Mouse (Mus musculus): ENCODE results near the gene Nppa. TPM values are rescaled to one million over a fixed set of nuclear protein-coding genes. Genes with fewer than 3 reads are reported as not detected.

Gene Nppa
- polyA plus RNA-seq, 1 experiment: 0.58 TPM

DNA sequence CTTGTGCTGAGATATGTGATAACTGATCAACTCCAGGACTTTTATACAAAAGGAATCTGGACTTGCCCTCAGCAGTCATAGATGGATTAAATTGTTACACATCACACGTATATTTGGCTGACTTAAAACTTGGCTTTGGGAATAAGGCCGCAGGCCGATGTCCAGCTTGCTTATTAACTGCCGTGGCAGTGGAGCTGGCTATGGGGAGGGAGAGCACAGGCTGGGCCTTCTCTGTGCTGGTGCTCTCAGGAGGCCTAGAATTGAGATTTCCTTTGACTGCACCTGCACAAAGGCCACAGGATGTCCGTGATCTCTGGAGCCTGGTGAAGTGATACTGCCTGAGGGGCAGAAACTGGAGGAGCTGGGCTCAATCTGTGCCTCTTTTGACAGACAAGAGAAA, 30.0 kb downstream of the Nppa start:
- no peaks in the 10 kb centered on the region for H3K36me3 ChIP-seq (ENCODE audit: control insufficient read depth, insufficient read depth, low read length)

DNA sequence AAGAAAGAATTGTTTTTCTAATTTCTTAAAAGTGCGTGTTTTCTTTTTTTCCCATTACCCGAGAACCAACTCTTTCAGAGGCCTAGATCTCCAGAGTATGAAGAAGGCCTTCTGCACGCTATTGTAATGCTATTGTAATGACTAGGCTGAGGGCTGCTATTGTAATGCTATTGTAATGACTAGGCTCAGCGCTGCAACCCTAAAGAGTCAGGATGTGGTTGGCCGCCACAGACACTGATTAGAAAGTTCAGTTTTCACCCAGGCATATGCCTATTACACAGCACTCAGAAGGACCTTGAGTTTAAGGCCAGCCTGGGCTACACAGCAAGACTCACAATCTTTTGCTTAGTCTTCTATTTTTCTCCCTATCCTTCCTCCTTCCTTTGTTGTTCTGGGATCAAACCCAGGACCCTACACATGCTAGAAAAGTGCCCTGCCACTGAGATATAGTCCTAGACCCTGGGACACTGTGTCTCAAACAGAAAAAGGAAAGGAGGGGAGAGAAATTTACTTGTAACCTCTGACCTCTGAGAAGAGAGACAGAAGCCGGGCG, 33.4 kb downstream of the Nppa start:
- DNase-seq: no peak
- Histone ChIP-seq H3K4me3 (ENCODE audit: insufficient read depth, low read depth, low read length) (no peak overlapping the region), H3K36me3 (ENCODE audit: control insufficient read depth, insufficient read depth, low read length) (no peaks in the 10 kb centered on the region), H3K4me1 (ENCODE audit: control insufficient read depth, insufficient read depth, low read length) (peaks cover 9% of the 10 kb centered on the region), H3K27ac (ENCODE audit: insufficient read depth, low read depth, low read length) (no peak overlapping the region), H3K27me3 (replicated peaks; ENCODE audit: control insufficient read depth, insufficient read depth, low read length) (no peaks in the 10 kb centered on the region)
- WGBS: 90% methylated on average over 7 of the region's 7 CpGs
- no peak for TF ChIP-seq CTCF (conservative IDR thresholded peaks at IDR 0.05; ENCODE audit: insufficient read depth, insufficient read length, low read depth, low read length)
- TF ChIP-seq POLR2A (IDR thresholded peaks at IDR 0.05; ENCODE audit: low read depth, low read length): no peak

More for the DNA sequence above, 30.0 kb downstream of the Nppa start:
- Histone ChIP-seq H3K27ac (ENCODE audit: insufficient read depth, low read depth, low read length) (peak overlapping the region; percentile 27; the same call in 1 of the 2 replicates), H3K4me3 (ENCODE audit: insufficient read depth, low read depth, low read length) (no peak overlapping the region), H3K4me1 (ENCODE audit: control insufficient read depth, insufficient read depth, low read length) (peaks cover 5% of the 10 kb centered on the region; the same call in 1 of the 2 replicates), H3K27me3 (replicated peaks; ENCODE audit: control insufficient read depth, insufficient read depth, low read length) (no peaks in the 10 kb centered on the region)
- WGBS: 43% methylated on average over 5 of the region's 5 CpGs
- TF ChIP-seq POLR2A (IDR thresholded peaks at IDR 0.05; ENCODE audit: low read depth, low read length): no peak
- no peak for TF ChIP-seq CTCF (conservative IDR thresholded peaks at IDR 0.05; ENCODE audit: insufficient read depth, insufficient read length, low read depth, low read length)
- peak; percentile 88 for DNase-seq

DNA sequence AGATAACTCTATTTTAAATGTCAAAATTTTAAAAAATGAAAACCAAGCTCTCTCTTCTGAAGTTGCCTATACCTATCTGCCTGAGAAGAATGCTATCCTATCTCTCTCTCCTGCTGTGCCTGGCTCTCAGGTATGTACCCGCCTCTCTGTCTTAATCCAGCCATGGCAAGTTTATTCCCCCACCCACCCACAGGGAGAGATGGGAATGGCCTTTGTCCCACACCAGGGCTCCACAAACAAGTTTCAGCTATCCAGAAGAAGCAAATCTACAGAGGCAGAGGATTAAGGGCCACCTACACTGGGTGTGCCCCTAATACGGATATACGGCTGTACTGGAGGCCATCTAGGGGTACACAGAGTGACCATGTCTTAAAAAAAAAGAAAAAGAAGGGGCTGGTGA, 34.9 kb downstream of the Nppa start:
- WGBS: 44% methylated on average over 3 of the region's 3 CpGs
- DNase-seq: peak; percentile 69
- Histone ChIP-seq H3K4me3 (ENCODE audit: insufficient read depth, low read depth, low read length) (no peak overlapping the region), H3K4me1 (ENCODE audit: control insufficient read depth, insufficient read depth, low read length) (peaks cover 9% of the 10 kb centered on the region), H3K27ac (ENCODE audit: insufficient read depth, low read depth, low read length) (no peak overlapping the region), H3K36me3 (ENCODE audit: control insufficient read depth, insufficient read depth, low read length) (no peaks in the 10 kb centered on the region), H3K27me3 (replicated peaks; ENCODE audit: control insufficient read depth, insufficient read depth, low read length) (no peaks in the 10 kb centered on the region)
- TF ChIP-seq POLR2A (IDR thresholded peaks at IDR 0.05; ENCODE audit: low read depth, low read length) (no peak), CTCF (conservative IDR thresholded peaks at IDR 0.05; ENCODE audit: insufficient read depth, insufficient read length, low read depth, low read length) (no peak)

DNA sequence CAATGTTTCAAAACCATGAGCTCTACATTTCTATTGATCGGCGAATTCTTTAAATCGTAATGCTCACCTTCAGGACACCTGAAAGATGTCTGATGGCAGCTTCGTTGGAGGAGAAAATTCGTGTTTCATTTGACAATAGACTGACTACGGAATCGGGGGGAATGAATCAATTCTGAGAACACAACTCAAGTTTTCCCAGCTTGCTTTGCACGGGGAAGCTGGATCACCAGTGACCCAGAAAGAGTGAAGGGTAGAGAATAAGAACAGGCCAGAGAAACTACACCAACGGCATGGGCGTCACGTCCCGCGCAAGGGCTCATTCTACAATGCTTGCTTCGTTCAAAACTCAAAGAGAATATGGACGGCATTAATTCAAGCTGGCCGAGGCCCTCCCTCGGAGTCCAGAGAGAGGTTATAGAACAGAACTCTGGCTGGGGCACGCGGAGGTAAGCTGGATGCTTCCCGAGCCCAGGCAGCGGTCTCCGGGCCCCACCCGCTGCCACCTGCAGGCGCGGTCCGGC, 37.6 kb downstream of the Nppa start:
- peaks cover 15% of the 10 kb centered on the region for H3K4me1 ChIP-seq (ENCODE audit: control insufficient read depth, insufficient read depth, low read length)
- H3K27me3 ChIP-seq (replicated peaks; ENCODE audit: control insufficient read depth, insufficient read depth, low read length): no peaks in the 10 kb centered on the region
- TF ChIP-seq CTCF (conservative IDR thresholded peaks at IDR 0.05; ENCODE audit: insufficient read depth, insufficient read length, low read depth, low read length) (no peak), POLR2A (IDR thresholded peaks at IDR 0.05; ENCODE audit: low read depth, low read length) (no peak)
- peak overlapping the region; percentile 84 for H3K27ac ChIP-seq (ENCODE audit: insufficient read depth, low read depth, low read length)
- H3K36me3 ChIP-seq (ENCODE audit: control insufficient read depth, insufficient read depth, low read length): no peaks in the 10 kb centered on the region
- no peak for DNase-seq
- peak overlapping the region; percentile 80 for H3K4me3 ChIP-seq (ENCODE audit: insufficient read depth, low read depth, low read length)
- 4% methylated on average over 26 of the region's 26 CpGs for WGBS

DNA sequence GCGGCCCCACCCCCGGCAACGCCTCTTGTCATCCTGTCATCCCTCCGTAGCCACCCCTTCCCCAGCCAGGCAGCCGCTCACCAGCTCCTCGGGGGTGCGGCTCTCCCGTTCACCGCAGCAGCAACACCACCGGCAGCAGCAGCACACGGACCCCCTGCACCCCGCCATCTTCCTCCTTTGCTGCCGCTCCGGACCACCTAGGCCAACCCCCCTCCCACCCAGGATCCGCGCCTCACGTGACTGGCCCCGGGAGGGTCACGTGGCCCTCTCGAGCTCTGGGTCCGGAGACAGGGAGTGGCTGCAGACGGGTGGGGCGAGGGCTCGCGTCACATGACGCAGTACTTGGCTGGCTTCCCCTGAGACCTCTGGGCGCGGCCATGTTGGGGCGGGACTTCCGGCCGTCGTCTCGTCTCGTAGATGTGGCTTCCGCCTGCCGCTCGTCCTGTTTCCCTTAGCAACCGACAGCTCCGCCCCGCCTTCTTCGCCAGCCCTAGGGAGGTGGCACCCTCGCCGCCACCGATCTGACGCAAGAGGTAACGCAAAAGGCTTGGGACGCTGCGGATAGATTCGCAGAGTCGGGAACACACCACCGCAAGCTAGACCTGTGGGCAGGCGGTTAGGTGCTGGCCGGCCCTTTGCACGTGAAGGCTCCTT, 38.2 kb downstream of the Nppa start, which contains the start of the genes Clcn6 and Mthfr:
TSS of gene Clcn6 (minus strand) at position 222 of the 654 bp plus-strand sequence.
TSS of gene Mthfr (plus strand) at position 478 of the 654 bp plus-strand sequence.
- Histone ChIP-seq H3K36me3 (ENCODE audit: control insufficient read depth, insufficient read depth, low read length) (no peaks in the 10 kb centered on the region), H3K27me3 (replicated peaks; ENCODE audit: control insufficient read depth, insufficient read depth, low read length) (no peaks in the 10 kb centered on the region), H3K4me1 (ENCODE audit: control insufficient read depth, insufficient read depth, low read length) (peaks cover 15% of the 10 kb centered on the region), H3K27ac (ENCODE audit: insufficient read depth, low read depth, low read length) (peak within 1 kb of the TSS; percentile 84), H3K4me3 (ENCODE audit: insufficient read depth, low read depth, low read length) (peak within 1 kb of the TSS; percentile 80)
- TF ChIP-seq CTCF (conservative IDR thresholded peaks at IDR 0.05; ENCODE audit: insufficient read depth, insufficient read length, low read depth, low read length): no peak
- peak; percentile 85 for TF ChIP-seq POLR2A (IDR thresholded peaks at IDR 0.05; ENCODE audit: low read depth, low read length)
- under 1% methylated on average over 54 of the region's 54 CpGs for WGBS
- DNase-seq: peak; percentile 100

DNA sequence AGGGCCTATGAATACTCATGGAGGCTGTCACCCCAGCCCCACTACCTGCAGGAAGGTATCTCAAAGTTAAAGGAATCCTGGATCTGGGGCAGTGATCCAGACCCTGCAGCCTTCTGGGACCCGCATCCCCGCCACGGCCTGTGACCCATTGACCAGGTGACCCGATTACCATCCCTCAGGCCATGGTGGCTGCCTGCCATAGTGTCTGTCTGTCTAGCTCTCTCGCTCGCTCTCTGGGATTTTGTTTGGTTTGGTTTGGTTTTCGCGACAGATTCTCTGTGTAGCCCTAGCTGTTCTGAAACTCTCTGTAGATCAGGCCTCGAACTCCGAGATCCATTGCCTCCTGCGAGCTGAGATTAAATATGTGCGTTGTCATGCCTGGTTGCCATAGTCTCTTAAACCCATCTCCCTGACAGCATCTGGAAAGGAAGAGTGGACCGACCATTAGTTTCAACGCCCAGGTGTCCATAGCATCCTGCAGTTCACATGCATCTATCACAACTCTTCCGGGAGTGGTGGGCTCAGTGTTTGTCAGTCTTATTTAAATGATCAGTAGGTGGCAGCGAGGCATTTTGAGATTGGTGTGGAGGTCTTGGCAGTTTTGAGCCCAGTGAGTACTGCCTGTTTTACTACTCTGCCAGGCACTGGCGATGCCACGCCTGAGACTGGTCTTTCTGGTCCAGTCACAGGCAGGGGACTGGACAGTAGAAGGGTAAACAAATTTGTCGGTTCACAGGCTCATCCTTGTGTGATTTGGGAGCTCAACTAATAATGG, 38.9 kb downstream of the Nppa start:
- WGBS: 14% methylated on average over 19 of the region's 19 CpGs
- no peaks in the 10 kb centered on the region for H3K27me3 ChIP-seq (replicated peaks; ENCODE audit: control insufficient read depth, insufficient read depth, low read length)
- no peak for DNase-seq
- TF ChIP-seq CTCF (conservative IDR thresholded peaks at IDR 0.05; ENCODE audit: insufficient read depth, insufficient read length, low read depth, low read length) (no peak), POLR2A (IDR thresholded peaks at IDR 0.05; ENCODE audit: low read depth, low read length) (no peak)
- H3K27ac ChIP-seq (ENCODE audit: insufficient read depth, low read depth, low read length): peak overlapping the region; percentile 76
- H3K36me3 ChIP-seq (ENCODE audit: control insufficient read depth, insufficient read depth, low read length): no peaks in the 10 kb centered on the region
- H3K4me3 ChIP-seq (ENCODE audit: insufficient read depth, low read depth, low read length): peak overlapping the region; percentile 72
- H3K4me1 ChIP-seq (ENCODE audit: control insufficient read depth, insufficient read depth, low read length): peaks cover 15% of the 10 kb centered on the region
